Mouse (Mus musculus) small intestine, adult 2 months (tissue): ENCODE measurements around the gene Wnt1.

Experiments
- CTCF ChIP-seq: fragments of 200-500 bp; IDR thresholded peaks from 2 replicates; pipeline ENCODE4 v1.5.1; 2012; ENCODE audit warnings: low read depth, mild to moderate bottlenecking, control low read depth, inconsistent platforms, low read length, moderate library complexity, mixed read lengths; ENCODE audit not compliant: insufficient replicate concordance, insufficient read length; ENCODE audit errors: extremely low read depth
- POLR2A ChIP-seq: fragments of 200-500 bp; IDR thresholded peaks from 2 replicates; pipeline ENCODE4 v1.6.1; 2012; ENCODE audit warnings: low read depth, mild to moderate bottlenecking, control low read depth, inconsistent platforms, low read length, moderate library complexity

DNA sequence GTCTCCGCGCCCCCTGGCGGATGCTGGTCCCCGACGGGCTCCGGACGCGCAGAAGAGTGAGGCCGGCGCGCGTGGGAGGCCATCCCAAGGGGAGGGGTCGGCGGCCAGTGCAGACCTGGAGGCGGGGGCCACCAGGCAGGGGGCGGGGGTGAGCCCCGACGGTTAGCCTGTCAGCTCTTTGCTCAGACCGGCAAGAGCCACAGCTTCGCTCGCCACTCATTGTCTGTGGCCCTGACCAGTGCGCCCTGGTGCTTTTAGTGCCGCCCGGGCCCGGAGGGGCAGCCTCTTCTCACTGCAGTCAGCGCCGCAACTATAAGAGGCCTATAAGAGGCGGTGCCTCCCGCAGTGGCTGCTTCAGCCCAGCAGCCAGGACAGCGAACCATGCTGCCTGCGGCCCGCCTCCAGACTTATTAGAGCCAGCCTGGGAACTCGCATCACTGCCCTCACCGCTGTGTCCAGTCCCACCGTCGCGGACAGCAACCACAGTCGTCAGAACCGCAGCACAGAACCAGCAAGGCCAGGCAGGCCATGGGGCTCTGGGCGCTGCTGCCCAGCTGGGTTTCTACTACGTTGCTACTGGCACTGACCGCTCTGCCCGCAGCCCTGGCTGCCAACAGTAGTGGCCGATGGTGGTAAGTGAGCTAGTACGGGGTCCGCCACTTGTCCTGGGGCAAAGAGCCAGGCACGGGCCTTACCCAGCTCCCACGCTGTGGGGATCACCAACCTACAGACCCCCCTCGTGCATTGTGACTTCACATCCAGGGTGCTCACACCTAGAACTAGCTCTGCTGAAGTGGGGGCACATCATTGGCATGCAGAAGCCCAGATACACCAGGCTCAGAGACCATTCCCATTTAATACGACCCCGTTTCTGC lies at the start of gene Wnt1:
- TF ChIP-seq CTCF (no peak; the same call in 1 of the 2 replicates), POLR2A (no peak)
